Mouse (Mus musculus): Measurements from ENCODE around the gene Dmrt1.

The Dmrt1 gene

GRCm38 (mm10) chr19:25564430-25564829 lies 59.0 kb downstream of the Dmrt1 start:
- ATAC-seq (ENCODE audit: insufficient number of reproducible peaks, low FRiP score, low TSS enrichment): no peak

GRCm38 (mm10) chr19:25569778-25570177 lies 64.4 kb downstream of the Dmrt1 start:
- no peak for ATAC-seq (ENCODE audit: insufficient number of reproducible peaks, low FRiP score, low TSS enrichment)

GRCm38 (mm10) chr19:25574431-25574830 lies 69.0 kb downstream of the Dmrt1 start:
- ATAC-seq (ENCODE audit: insufficient number of reproducible peaks, low FRiP score, low TSS enrichment): no peak

GRCm38 (mm10) chr19:25574981-25575814 lies 69.8 kb downstream of the Dmrt1 start:
- ATAC-seq (ENCODE audit: insufficient number of reproducible peaks, low FRiP score, low TSS enrichment): no peak

GRCm38 (mm10) chr19:25578358-25578757 lies 72.9 kb downstream of the Dmrt1 start:
- ATAC-seq (ENCODE audit: insufficient number of reproducible peaks, low FRiP score, low TSS enrichment): no peak

GRCm38 (mm10) chr19:25579440-25579839 lies 74.0 kb downstream of the Dmrt1 start:
- ATAC-seq (ENCODE audit: insufficient number of reproducible peaks, low FRiP score, low TSS enrichment): no peak

GRCm38 (mm10) chr19:25597717-25598232 lies 92.4 kb downstream of the Dmrt1 start:
- no peak for ATAC-seq (ENCODE audit: insufficient number of reproducible peaks, low FRiP score, low TSS enrichment)

- no peak for ATAC-seq (ENCODE audit: insufficient number of reproducible peaks, low FRiP score, low TSS enrichment)
Measured at GRCm38 (mm10) chr19:25598626-25599025, 93.2 kb downstream of the Dmrt1 start.

- no peak for ATAC-seq (ENCODE audit: insufficient number of reproducible peaks, low FRiP score, low TSS enrichment)
Measured at GRCm38 (mm10) chr19:25601966-25602365, 96.5 kb downstream of the Dmrt1 start.

- ATAC-seq (ENCODE audit: insufficient number of reproducible peaks, low FRiP score, low TSS enrichment): no peak
Measured at GRCm38 (mm10) chr19:25607461-25608205, 102.2 kb downstream of the Dmrt1 start.

GRCm38 (mm10) chr19:25608206-25608580 lies 102.8 kb downstream of the Dmrt1 start:
- ATAC-seq (ENCODE audit: insufficient number of reproducible peaks, low FRiP score, low TSS enrichment): no peak

GRCm38 (mm10) chr19:25608961-25609850 lies 103.8 kb downstream of the Dmrt1 start:
- no peak for ATAC-seq (ENCODE audit: insufficient number of reproducible peaks, low FRiP score, low TSS enrichment)

- no peak for ATAC-seq (ENCODE audit: insufficient number of reproducible peaks, low FRiP score, low TSS enrichment)
Measured at GRCm38 (mm10) chr19:25610015-25610410, 104.6 kb downstream of the Dmrt1 start, which contains the start of gene Dmrt3. Dmrt3 (plus strand) TSS chr19:25610301.

GRCm38 (mm10) chr19:25610411-25611111 lies 105.1 kb downstream of the Dmrt1 start:
- ATAC-seq (ENCODE audit: insufficient number of reproducible peaks, low FRiP score, low TSS enrichment): no peak

- no peak for ATAC-seq (ENCODE audit: insufficient number of reproducible peaks, low FRiP score, low TSS enrichment)
Measured at GRCm38 (mm10) chr19:25611116-25611515, 105.7 kb downstream of the Dmrt1 start.

GRCm38 (mm10) chr19:25611876-25612805 lies 106.7 kb downstream of the Dmrt1 start:
- no peak for ATAC-seq (ENCODE audit: insufficient number of reproducible peaks, low FRiP score, low TSS enrichment)

GRCm38 (mm10) chr19:25612806-25613295 lies 107.4 kb downstream of the Dmrt1 start:
- ATAC-seq (ENCODE audit: insufficient number of reproducible peaks, low FRiP score, low TSS enrichment): no peak

- ATAC-seq (ENCODE audit: insufficient number of reproducible peaks, low FRiP score, low TSS enrichment): no peak
Measured at GRCm38 (mm10) chr19:25613476-25614300, 108.3 kb downstream of the Dmrt1 start.

Measured in cerebellum, adult (tissue).